Mouse (Mus musculus) hindbrain, embryonic 16.5 days (tissue): ENCODE results near the gene Ppp4c. TPM values are rescaled to one million over a fixed set of nuclear protein-coding genes. Genes with fewer than 3 reads are reported as not detected.

Experiments used
- ATAC-seq: fragments of 200-750 bp; cut with Nextera tagmentation; 2 replicates; pipeline ENCODE4 v1.8.0; 2017; ENCODE audit warnings: moderate TSS enrichment, moderate library complexity
- H3K27ac ChIP-seq: fragments of 300-500 bp; sonication (generic); 2 replicates; pipeline ENCODE4 v1.5.1; 2014; ENCODE audit warnings: low read depth, mild to moderate bottlenecking, control low read depth, low read length, moderate library complexity
- H3K27me3 ChIP-seq: fragments of 300-500 bp; sonication (generic); replicated peaks from 2 replicates; pipeline ENCODE4 v1.6.1; 2014; ENCODE audit warnings: low read length; ENCODE audit not compliant: control insufficient read depth, insufficient read depth
- H3K36me3 ChIP-seq: fragments of 300-500 bp; sonication (generic); 2 replicates; pipeline ENCODE4 v1.6.1; 2014; ENCODE audit warnings: mild to moderate bottlenecking, low read length, moderate library complexity, mixed read lengths; ENCODE audit not compliant: control insufficient read depth, insufficient read depth
- H3K4me1 ChIP-seq: fragments of 300-500 bp; sonication (generic); 2 replicates; pipeline ENCODE4 v1.6.1; 2014; ENCODE audit warnings: low read depth, low read length; ENCODE audit not compliant: control insufficient read depth, insufficient read depth
- H3K4me2 ChIP-seq: fragments of 300-500 bp; sonication (generic); 2 replicates; pipeline ENCODE4 v1.6.1; 2014; ENCODE audit warnings: mild to moderate bottlenecking, low read length, control low read depth, moderate library complexity
- H3K4me3 ChIP-seq: fragments of 300-500 bp; sonication (generic); 2 replicates; pipeline ENCODE4 v1.5.1; 2014; ENCODE audit warnings: mild to moderate bottlenecking, low read length, control low read depth, moderate library complexity
- H3K9ac ChIP-seq: fragments of 300-500 bp; sonication (generic); 2 replicates; pipeline ENCODE4 v1.6.1; 2014; ENCODE audit warnings: low read depth, mild to moderate bottlenecking, control low read depth, low read length, moderate library complexity
- H3K9me3 ChIP-seq: fragments of 300-500 bp; sonication (generic); 2 replicates; pipeline ENCODE4 v1.6.1; 2014; ENCODE audit warnings: mild to moderate bottlenecking, low read length, moderate library complexity; ENCODE audit not compliant: control insufficient read depth
- WGBS: fragments of 180-500 bp; shearing (Covaris S2); extraction: QIAGEN DNeasy Blood & Tissue Kit; methylation state at CpG from one replicate; pipeline ENCODE4 v1.1.7; 2014; 5-methylcytosine and 5-hydroxymethylcytosine counted together
- polyA plus RNA-seq: library from polyadenylated mRNA; unstranded; fragments of >200 nt; fragmentation: Nextera tagmentation; extraction: Ambion mirVana; gene quantifications from 2 replicates; pipeline ENCODE4 v1.2.1, GENCODE M21; 2015

Ppp4c gene
- polyA plus RNA-seq, 1 experiment from 2014 or later: 157 TPM

DNA sequence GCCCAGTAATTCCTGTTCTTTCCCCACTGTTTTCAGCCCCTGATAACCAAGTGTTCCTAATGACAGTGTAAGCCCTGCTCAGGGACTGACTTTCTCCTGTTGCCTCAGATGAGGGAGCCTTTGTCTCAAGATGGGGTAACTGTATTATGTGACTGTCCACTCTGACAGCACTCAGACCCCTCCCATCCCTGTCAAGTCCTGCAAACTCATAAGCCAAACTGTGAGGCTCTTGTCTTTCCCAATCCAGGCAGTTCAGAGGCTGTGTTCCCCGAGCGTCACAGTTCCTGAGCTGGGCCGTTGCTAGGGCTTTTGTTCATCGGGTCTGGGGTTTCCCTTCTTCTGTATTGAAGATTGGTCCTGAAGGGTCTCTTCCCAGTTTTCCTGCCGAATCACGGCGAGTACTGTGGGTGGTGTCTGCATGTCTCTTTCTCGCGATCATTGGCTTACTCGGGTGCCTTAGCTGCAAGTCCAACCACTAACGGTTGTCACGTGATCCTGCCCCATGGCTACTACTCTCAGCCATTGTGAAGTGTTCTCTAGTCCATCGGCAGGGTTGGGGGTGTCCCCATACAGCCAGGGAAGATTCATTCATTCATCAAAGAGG lies 52.1 kb downstream of the Ppp4c start:
- H3K36me3 ChIP-seq: no peaks in the 10 kb centered on the region
- no peaks in the 10 kb centered on the region; the same call in 1 of the 2 replicates for H3K4me1 ChIP-seq
- H3K27ac ChIP-seq: no peak overlapping the region
- WGBS: 62% methylated on average over 13 of the region's 13 CpGs
- no peaks in the 10 kb centered on the region for H3K27me3 ChIP-seq
- H3K4me2 ChIP-seq: no peak overlapping the region; the same call in 1 of the 2 replicates
- no peak overlapping the region for H3K4me3 ChIP-seq
- no peak for ATAC-seq
- no peaks in the 10 kb centered on the region for H3K9me3 ChIP-seq
- H3K9ac ChIP-seq: no peak overlapping the region

DNA sequence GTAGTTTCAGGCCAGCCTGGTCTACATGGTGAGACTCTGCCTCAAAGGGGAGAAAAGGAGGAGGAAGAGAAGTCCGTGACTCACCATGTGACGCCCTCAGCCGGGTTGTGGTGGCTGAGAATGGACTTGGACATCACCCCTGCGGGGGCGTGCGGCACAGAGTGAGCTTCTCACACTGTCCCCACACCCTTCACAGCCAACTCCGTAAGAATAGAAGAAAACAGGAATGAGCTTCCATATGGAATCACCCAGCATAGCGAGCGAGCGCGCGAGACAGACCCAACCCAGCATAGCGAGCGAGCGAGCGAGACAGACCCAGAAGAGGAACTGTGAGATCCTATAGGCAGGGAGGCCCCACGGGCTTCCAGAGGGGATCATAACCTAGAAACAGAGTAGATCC lies 52.7 kb downstream of the Ppp4c start:
- Histone ChIP-seq H3K4me2 (no peak overlapping the region), H3K27me3 (no peaks in the 10 kb centered on the region), H3K4me3 (no peak overlapping the region), H3K36me3 (no peaks in the 10 kb centered on the region), H3K9me3 (no peaks in the 10 kb centered on the region), H3K4me1 (no peaks in the 10 kb centered on the region; the same call in 1 of the 2 replicates), H3K9ac (no peak overlapping the region), H3K27ac (no peak overlapping the region)
- 79% methylated on average over 17 of the region's 17 CpGs for WGBS
- no peak for ATAC-seq

DNA sequence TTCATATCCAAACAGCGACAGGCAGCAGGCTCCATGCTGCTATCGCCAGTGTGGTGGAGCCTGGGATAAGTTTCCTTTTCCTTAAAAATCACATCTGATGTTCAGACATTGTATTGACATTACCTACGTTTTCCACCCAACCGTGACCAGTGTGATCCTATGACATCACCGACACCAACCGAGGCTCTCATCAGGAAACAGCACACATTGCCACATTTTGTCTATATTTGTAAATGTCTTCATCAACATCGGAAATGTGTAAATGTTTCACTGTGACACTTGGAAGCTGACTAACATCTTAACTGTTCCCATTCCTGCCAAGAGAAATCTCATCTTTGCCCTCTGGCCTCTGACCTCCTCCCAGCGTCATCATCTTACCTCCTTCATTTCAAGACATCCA lies 56.2 kb downstream of the Ppp4c start:
- H3K4me1 ChIP-seq: no peaks in the 10 kb centered on the region; the same call in 1 of the 2 replicates
- WGBS: 76% methylated on average over 8 of the region's 8 CpGs
- H3K4me3 ChIP-seq: no peak overlapping the region
- H3K36me3 ChIP-seq: no peaks in the 10 kb centered on the region
- H3K9me3 ChIP-seq: no peaks in the 10 kb centered on the region
- no peaks in the 10 kb centered on the region for H3K27me3 ChIP-seq
- no peak overlapping the region for H3K27ac ChIP-seq
- no peak overlapping the region for H3K9ac ChIP-seq
- no peak overlapping the region for H3K4me2 ChIP-seq
- no peak for ATAC-seq

Other genes with a start within 250 kb of the Ppp4c start
- 172 and 174 TPM in 2 replicates for gene Eif3c, start 226.1 kb downstream of the Ppp4c start, polyA plus RNA-seq
- gene Apobr, start 207.6 kb downstream of the Ppp4c start, polyA plus RNA-seq: 0.36 and 0.88 TPM in 2 replicates
- gene Cln3, start 206.7 kb downstream of the Ppp4c start, polyA plus RNA-seq: 37.1 and 38.9 TPM in 2 replicates
- not detected in 2 replicates for gene Il27, start 197.6 kb downstream of the Ppp4c start, polyA plus RNA-seq
- 14.8 and 15.6 TPM in 2 replicates for gene Nupr1, start 161.6 kb downstream of the Ppp4c start, polyA plus RNA-seq
- gene Sgf29, start 143.2 kb downstream of the Ppp4c start, polyA plus RNA-seq: 54.9 and 56.5 TPM in 2 replicates
- 11.9 and 12.0 TPM in 2 replicates for gene Sult1a1, start 116.1 kb downstream of the Ppp4c start, polyA plus RNA-seq
- 130 and 133 TPM in 2 replicates for gene Bola2, start 97.1 kb downstream of the Ppp4c start, polyA plus RNA-seq
- 13.4 and 15.0 TPM in 2 replicates for gene Slx1b, start 96.7 kb downstream of the Ppp4c start, polyA plus RNA-seq
- 119 and 125 TPM in 2 replicates for gene Coro1a, start 84.7 kb downstream of the Ppp4c start, polyA plus RNA-seq
- gene Mapk3, start 32.9 kb downstream of the Ppp4c start, polyA plus RNA-seq: 114 and 119 TPM in 2 replicates
- 1.4 and 1.5 TPM in 2 replicates for gene Gdpd3, start 26.2 kb downstream of the Ppp4c start, polyA plus RNA-seq
- 187 and 200 TPM in 2 replicates for gene Ypel3, start 15.5 kb downstream of the Ppp4c start, polyA plus RNA-seq
- 0.29 and 0.55 TPM in 2 replicates for gene Tbx6, start 11.0 kb downstream of the Ppp4c start, polyA plus RNA-seq
- gene Fam57b, start 5.2 kb upstream of the Ppp4c start, polyA plus RNA-seq: 52.8 and 59.4 TPM in 2 replicates
- 0.49 TPM in 1 of 2 replicates, not detected in the other for gene 4930451I11Rik, start 39.1 kb upstream of the Ppp4c start, polyA plus RNA-seq
- 31.1 and 34.0 TPM in 2 replicates for gene Doc2a, start 54.9 kb upstream of the Ppp4c start, polyA plus RNA-seq
- 21.1 and 23.6 TPM in 2 replicates for gene Hirip3, start 69.5 kb upstream of the Ppp4c start, polyA plus RNA-seq
- 88.3 and 100 TPM in 2 replicates for gene Ino80e, start 69.9 kb upstream of the Ppp4c start, polyA plus RNA-seq
- gene Taok2, start 92.2 kb upstream of the Ppp4c start, polyA plus RNA-seq: 52.8 and 60.3 TPM in 2 replicates
- 34.0 and 35.9 TPM in 2 replicates for gene Tmem219, start 130.4 kb upstream of the Ppp4c start, polyA plus RNA-seq
- 126 and 134 TPM in 2 replicates for gene Kctd13, start 136.4 kb upstream of the Ppp4c start, polyA plus RNA-seq
- gene Asphd1, start 157.1 kb upstream of the Ppp4c start, polyA plus RNA-seq: 9.4 and 11.5 TPM in 2 replicates
- 54.9 and 56.7 TPM in 2 replicates for gene Sez6l2, start 158.1 kb upstream of the Ppp4c start, polyA plus RNA-seq
- 160 and 162 TPM in 2 replicates for gene Cdipt, start 183.4 kb upstream of the Ppp4c start, polyA plus RNA-seq
- 1.2 and 1.6 TPM in 2 replicates for gene Cdiptos, start 183.6 kb upstream of the Ppp4c start, polyA plus RNA-seq
- 3.9 and 4.8 TPM in 2 replicates for gene Mvp, start 222.1 kb upstream of the Ppp4c start, polyA plus RNA-seq
- gene Pagr1b, start 224.0 kb upstream of the Ppp4c start, polyA plus RNA-seq: 0.31 TPM in 1 of 2 replicates, not detected in the other
- 26.9 and 55.8 TPM in 2 replicates for gene Pagr1a, start 224.9 kb upstream of the Ppp4c start, polyA plus RNA-seq
- 47.5 and 81.5 TPM in 2 replicates for gene Gm42742, start 228.6 kb upstream of the Ppp4c start, polyA plus RNA-seq
- 71.4 and 84.6 TPM in 2 replicates for gene Prrt2, start 228.7 kb upstream of the Ppp4c start, polyA plus RNA-seq
- 53.9 and 55.0 TPM in 2 replicates for gene Maz, start 234.5 kb upstream of the Ppp4c start, polyA plus RNA-seq
- gene Kif22, start 250.0 kb upstream of the Ppp4c start, polyA plus RNA-seq: 22.2 and 29.8 TPM in 2 replicates